Mouse (Mus musculus) E14TG2a.4 (cell line): Measurements from ENCODE around the gene Mpp1.

Experiments used
- CTCF ChIP-seq: conservative IDR thresholded peaks from 2 replicates; pipeline ENCODE4 v1.5.1; 2014; ENCODE audit warnings: low read length
- NANOG ChIP-seq: IDR thresholded peaks from 2 replicates; pipeline ENCODE4 v1.6.1; 2014; ENCODE audit warnings: borderline replicate concordance, low read length, mixed read lengths

DNA sequence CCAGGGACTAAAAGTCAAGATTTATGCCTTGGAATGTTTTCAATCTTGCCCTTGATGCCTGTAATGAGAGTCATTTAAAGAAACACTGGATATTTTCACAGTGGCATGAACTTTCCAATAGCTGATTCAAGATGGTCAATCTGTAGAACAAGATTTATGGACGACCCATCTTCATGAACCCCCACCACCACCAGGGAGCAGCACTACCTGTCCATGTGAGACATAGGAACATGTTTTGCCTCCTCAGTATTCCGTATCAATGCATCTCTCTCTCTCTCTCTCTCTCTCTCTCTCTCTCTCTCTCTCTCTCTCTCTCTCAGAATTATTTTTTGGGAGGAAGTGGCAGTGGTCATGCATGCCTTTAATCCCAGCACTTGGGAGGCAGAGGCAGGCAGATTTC, 48.5 kb downstream of the Mpp1 start:
- TF ChIP-seq CTCF (peak; percentile 27), NANOG (no peak)
